Mouse (Mus musculus): Measurements from ENCODE around the gene Pnpla8. TPM values are rescaled to one million over a fixed set of nuclear protein-coding genes. Genes with fewer than 3 reads are reported as not detected.

Pnpla8 gene
- 31.3 TPM for polyA plus RNA-seq (2017; shearing (Covaris generic))

DNA sequence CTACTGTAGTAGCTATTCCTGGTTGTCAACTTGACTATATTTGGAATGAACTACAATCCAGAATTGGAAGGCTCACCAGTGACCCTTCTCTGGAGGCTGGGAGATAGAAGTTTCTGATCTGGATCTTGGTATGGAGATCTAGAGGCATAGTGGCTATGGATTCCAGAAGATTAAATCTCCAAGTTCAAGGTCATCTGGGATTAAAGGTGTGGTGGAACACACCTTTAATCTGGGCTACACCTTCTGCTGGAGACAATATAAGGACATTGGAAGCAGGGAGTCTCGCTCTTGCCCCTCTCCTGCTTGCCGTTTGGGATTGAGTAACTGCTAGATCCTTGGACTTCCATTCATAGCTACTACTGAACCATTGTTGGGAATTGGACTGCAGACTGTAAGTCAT is at the start of gene Pnpla8:
Gene Pnpla8 (plus strand): TSS at position 301 of the 400 bp plus-strand sequence.

DNA sequence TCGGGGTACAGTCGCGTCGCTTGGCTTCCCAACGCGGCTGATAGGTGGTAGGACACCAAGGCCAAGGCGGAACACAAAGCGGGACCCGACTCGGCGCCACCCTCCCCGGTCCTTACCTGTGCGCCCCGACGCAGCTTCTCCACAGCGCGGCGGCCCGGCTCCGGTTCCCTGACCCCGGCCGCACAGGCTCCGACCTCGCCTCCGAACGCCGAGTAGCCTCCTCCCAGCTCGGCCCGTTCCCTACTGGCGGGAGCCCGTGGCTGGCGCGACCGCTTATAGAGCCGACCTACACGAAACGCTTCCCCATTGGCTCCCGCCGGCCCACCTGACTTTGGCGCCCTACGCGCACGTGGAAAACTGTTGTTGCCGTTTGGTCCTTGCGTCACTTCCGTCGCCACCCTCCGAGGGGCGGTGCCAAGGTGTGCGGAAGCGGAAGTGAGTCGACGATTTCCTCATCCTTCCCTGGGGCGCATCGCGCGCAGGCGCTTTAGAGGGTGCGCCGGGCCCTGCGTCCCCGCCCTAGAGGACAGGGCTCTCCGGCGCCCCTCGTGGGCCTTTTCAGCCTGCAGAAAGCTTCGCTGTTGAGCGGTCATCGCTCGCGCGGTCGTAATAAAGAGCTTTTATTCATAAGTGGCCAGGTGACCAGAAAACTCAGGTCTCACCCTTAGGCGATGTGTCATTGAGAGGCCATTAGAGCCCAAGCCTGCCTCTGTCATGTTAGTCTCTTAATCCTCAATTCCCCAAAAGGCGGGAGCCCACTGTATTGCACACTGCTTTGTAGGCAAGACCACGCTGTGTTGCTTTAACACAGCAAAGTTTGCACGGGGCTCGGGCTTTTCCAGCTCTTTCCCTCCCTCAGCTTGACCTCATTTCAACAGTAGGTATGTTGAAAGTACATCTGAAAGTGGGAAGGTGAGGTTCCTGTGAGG is 11.1 kb upstream of the Pnpla8 start, which contains the start of gene Dnajb9:
Gene Dnajb9 (minus strand): TSS at position 503 of the 929 bp plus-strand sequence.

DNA sequence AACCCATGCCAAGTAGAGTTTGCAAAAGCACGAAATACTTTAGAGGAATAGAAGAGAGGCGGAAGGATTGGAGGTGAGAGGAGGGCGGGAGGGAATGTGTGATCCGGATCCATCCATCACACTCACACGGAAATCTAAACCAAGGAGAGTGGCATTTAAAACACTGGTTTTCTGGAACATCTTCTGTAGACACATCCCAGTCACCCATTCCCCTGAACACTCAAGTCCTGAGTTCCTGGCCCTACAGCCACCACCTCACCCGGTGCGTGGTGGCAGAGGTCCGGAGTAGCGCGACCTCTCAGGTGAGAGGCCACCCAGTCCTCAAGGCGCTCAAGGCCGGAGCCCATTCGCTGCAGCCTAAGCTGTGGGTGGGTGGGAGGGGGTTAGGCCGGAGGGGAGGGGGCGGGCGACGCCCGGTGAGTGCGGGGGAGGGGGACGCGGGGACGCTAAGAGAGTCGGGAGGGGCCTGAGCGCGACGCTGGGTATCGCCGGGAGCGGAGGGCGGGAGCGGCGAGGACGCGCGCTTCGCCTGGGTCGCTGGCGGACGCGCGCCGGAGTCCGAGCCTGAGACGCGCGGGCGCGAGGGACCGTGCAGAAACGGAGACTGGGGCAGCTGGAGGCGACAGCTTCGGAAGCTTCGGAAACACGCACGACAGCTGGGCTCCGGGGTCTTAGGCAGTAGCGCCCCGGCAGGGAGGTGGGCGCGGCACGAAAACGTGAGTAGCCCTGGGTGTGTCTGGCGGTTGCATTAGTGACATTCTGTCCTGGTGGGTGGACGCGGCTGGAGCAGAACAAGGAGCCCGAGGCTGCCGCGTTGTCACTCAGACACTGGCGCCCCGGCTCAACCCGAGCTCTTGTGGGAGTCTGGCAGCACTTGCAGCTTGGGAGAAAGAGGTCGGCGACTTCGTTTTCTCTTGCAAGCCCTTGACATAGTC is 107.5 kb downstream of the Pnpla8 start, which contains the start of gene Nrcam:
Gene Nrcam (plus strand): TSS at position 505 of the 935 bp plus-strand sequence.

Other genes with a start within 250 kb of the Pnpla8 start
- gene Dnajb9, start 11.0 kb upstream of the Pnpla8 start, polyA plus RNA-seq (2017; shearing (Covaris generic)): 12.4 TPM
- 0.11 TPM for gene Nrcam, start 107.5 kb downstream of the Pnpla8 start, polyA plus RNA-seq (2017; shearing (Covaris generic))

Data from activated CD4-positive, CD25-positive, alpha-beta regulatory T cell, adult 9 weeks (primary cell).